Mouse (Mus musculus) ES-Bruce4 (cell line): ENCODE measurements around the gene Ctbp1. TPM values are rescaled to one million over a fixed set of nuclear protein-coding genes. Genes with fewer than 3 reads are reported as not detected.

Experiments used
- H3K27ac ChIP-seq: 2 replicates; pipeline ENCODE4 v1.5.1; 2012; ENCODE audit warnings: low read length, inconsistent platforms; ENCODE audit not compliant: insufficient read depth
- H3K27me3 ChIP-seq: 2 replicates; pipeline ENCODE4 v1.6.1; 2012; ENCODE audit warnings: mild to moderate bottlenecking, low read length, inconsistent platforms; ENCODE audit not compliant: control insufficient read depth, poor library complexity, insufficient read depth, severe bottlenecking
- H3K36me3 ChIP-seq: 2 replicates; pipeline ENCODE4 v1.6.1; 2012; ENCODE audit warnings: inconsistent platforms, mild to moderate bottlenecking, low read length, moderate library complexity; ENCODE audit not compliant: control insufficient read depth, poor library complexity, insufficient read depth, severe bottlenecking
- H3K4me1 ChIP-seq: one replicate; pipeline ENCODE4 v1.8.1; 2011; ENCODE audit warnings: low read length; ENCODE audit not compliant: control insufficient read depth, insufficient read depth
- H3K4me3 ChIP-seq: 2 replicates; pipeline ENCODE4 v1.5.1; 2011; ENCODE audit warnings: low read depth, mild to moderate bottlenecking, low read length
- H3K9ac ChIP-seq: 2 replicates; pipeline ENCODE4 v1.6.1; 2012; ENCODE audit warnings: low read depth, mild to moderate bottlenecking, inconsistent platforms; ENCODE audit not compliant: poor library complexity, severe bottlenecking
- H3K9me3 ChIP-seq: replicated peaks from 2 replicates; pipeline ENCODE4 v1.6.1; 2012; ENCODE audit warnings: mild to moderate bottlenecking, low read length, inconsistent platforms; ENCODE audit not compliant: control insufficient read depth, poor library complexity, insufficient read depth, severe bottlenecking
- CTCF ChIP-seq: IDR thresholded peaks from one replicate; pipeline ENCODE4 v1.8.1; 2011; ENCODE audit warnings: low read depth, low read length
- EP300 ChIP-seq: IDR thresholded peaks from 2 replicates; pipeline ENCODE4 v1.6.1; 2011; ENCODE audit warnings: low read depth, low read length; ENCODE audit not compliant: insufficient read depth
- POLR2A ChIP-seq: IDR thresholded peaks from one replicate; pipeline ENCODE4 v1.8.1; 2011; ENCODE audit warnings: low read length; ENCODE audit not compliant: insufficient read depth
- polyA plus RNA-seq: library from polyadenylated mRNA; stranded (reverse); fragments of >200 nt; gene quantifications from 2 replicates; pipeline ENCODE4 v1.2.4, GENCODE M21; 2011; ENCODE audit warnings: low read depth; ENCODE audit not compliant: missing spikeins, insufficient read depth, insufficient read length

Gene Ctbp1
- polyA plus RNA-seq, 1 experiment: 68.5 TPM

GRCm38 (mm10) chr5:33274085-33274952 is 475 bp downstream of the Ctbp1 start:
- TF ChIP-seq POLR2A (peak; percentile 37), EP300 (no peak), CTCF (no peak)

GRCm38 (mm10) chr5:33273777-33274084 is 1.1 kb downstream of the Ctbp1 start:
- no peak overlapping the region for H3K27ac ChIP-seq
- H3K9ac ChIP-seq: peak overlapping the region; percentile 75
- H3K27me3 ChIP-seq: no peaks in the 10 kb centered on the region
- peaks cover 2% of the 10 kb centered on the region for H3K4me1 ChIP-seq
- peak overlapping the region; percentile 86 for H3K4me3 ChIP-seq
- peaks cover 2% of the 10 kb centered on the region for H3K36me3 ChIP-seq
- no peaks in the 10 kb centered on the region for H3K9me3 ChIP-seq
- TF ChIP-seq EP300: no peak
- TF ChIP-seq CTCF: no peak
- no peak for TF ChIP-seq POLR2A

More at GRCm38 (mm10) chr5:33274085-33274952, 475 bp downstream of the Ctbp1 start:
- Histone ChIP-seq H3K4me1 (peaks cover 2% of the 10 kb centered on the region), H3K9ac (peak overlapping the region; percentile 75), H3K9me3 (no peaks in the 10 kb centered on the region), H3K27me3 (no peaks in the 10 kb centered on the region), H3K27ac (peak overlapping the region; percentile 32), H3K36me3 (no peaks in the 10 kb centered on the region; the same call in 1 of the 2 replicates), H3K4me3 (peak overlapping the region; percentile 86)

GRCm38 (mm10) chr5:33272845-33273776 is 1.7 kb downstream of the Ctbp1 start:
- Histone ChIP-seq H3K27ac (no peak overlapping the region), H3K9ac (peak overlapping the region; percentile 75; the same call in 1 of the 2 replicates), H3K4me1 (peaks cover 2% of the 10 kb centered on the region), H3K36me3 (peaks cover 4% of the 10 kb centered on the region), H3K9me3 (no peaks in the 10 kb centered on the region), H3K4me3 (peak overlapping the region; percentile 86), H3K27me3 (no peaks in the 10 kb centered on the region)
- no peak for TF ChIP-seq POLR2A

DNA sequence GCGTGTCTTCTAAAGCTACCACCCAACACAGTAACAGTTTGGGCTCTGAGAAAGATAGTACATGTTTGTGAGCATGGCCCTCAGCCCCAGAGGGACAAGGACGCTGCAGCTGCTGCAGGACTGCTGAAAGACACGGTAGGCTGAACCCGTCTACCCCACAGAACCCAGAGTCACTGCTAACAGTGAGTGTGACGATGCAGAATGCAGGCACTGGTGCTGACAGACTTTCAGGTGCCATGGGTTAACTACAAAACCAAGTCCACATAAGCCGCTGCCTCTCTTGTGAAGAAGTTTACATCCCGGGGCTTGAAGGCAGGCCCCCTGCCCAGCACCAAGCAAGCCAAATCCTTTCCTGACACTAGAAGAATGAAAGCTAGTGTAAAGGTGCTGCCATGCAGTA is 2.6 kb downstream of the Ctbp1 start:
- H3K27me3 ChIP-seq: no peaks in the 10 kb centered on the region
- no peak overlapping the region for H3K9ac ChIP-seq
- H3K4me1 ChIP-seq: peaks cover 2% of the 10 kb centered on the region
- TF ChIP-seq POLR2A (no peak), CTCF (no peak), EP300 (no peak)
- no peak overlapping the region for H3K4me3 ChIP-seq
- H3K36me3 ChIP-seq: peaks cover 9% of the 10 kb centered on the region
- H3K9me3 ChIP-seq: no peaks in the 10 kb centered on the region
- H3K27ac ChIP-seq: no peak overlapping the region

GRCm38 (mm10) chr5:33270568-33270967 is 4.2 kb downstream of the Ctbp1 start:
- no peak overlapping the region for H3K27ac ChIP-seq
- H3K4me3 ChIP-seq: no peak overlapping the region
- H3K9me3 ChIP-seq: no peaks in the 10 kb centered on the region
- peaks cover 13% of the 10 kb centered on the region for H3K36me3 ChIP-seq
- peaks cover 2% of the 10 kb centered on the region for H3K4me1 ChIP-seq
- H3K9ac ChIP-seq: no peak overlapping the region
- TF ChIP-seq POLR2A (no peak), CTCF (peak; percentile 90), EP300 (no peak)
- no peaks in the 10 kb centered on the region for H3K27me3 ChIP-seq
